Mouse (Mus musculus) brain, embryonic 14.5 days (tissue): Measurements from ENCODE around the gene Smtn.

Experiments
- CTCF ChIP-seq: fragments of 200-500 bp; IDR thresholded peaks from 2 replicates; pipeline ENCODE4 v1.5.1; 2012; ENCODE audit warnings: inconsistent platforms, mild to moderate bottlenecking, moderate library complexity, borderline replicate concordance; ENCODE audit not compliant: insufficient read depth, insufficient read length; ENCODE audit errors: extremely low read depth
- POLR2A ChIP-seq: fragments of 200-500 bp; IDR thresholded peaks from 2 replicates; pipeline ENCODE4 v1.6.1; 2012; ENCODE audit warnings: mild to moderate bottlenecking, inconsistent platforms, borderline replicate concordance; ENCODE audit not compliant: poor library complexity, insufficient read depth, insufficient read length, severe bottlenecking; ENCODE audit errors: extremely low read depth

GRCm38 (mm10) chr11:3487952-3488570 lies 52.4 kb downstream of the Smtn start, which contains the start of gene Pla2g3:
- no peak for TF ChIP-seq POLR2A
- TF ChIP-seq CTCF: no peak
